Mouse (Mus musculus) c-Kit-positive CD71-positive TER-119-negative erythroid progenitor cells, embryonic 14.5 days (primary cell): ENCODE data around the gene Top1.
A peak's percentile ranks its signal among the peaks of the same experiment; 100 is the strongest.
"Not testable (repeated sequence)": the region's sequence is repeated elsewhere in the genome, so short reads cannot be mapped to it uniquely, and the experiment has no call there.

Experiments used
- DNase-seq: peaks from one replicate; pipeline ENCODE4 v3.0.0-alpha.2; 2013; ENCODE audit warnings: low read depth

Top1 gene

GRCm38 (mm10) chr2:160630872-160631597 lies 14.7 kb upstream of the Top1 start:
- DNase-seq, result no peak

- no peak for DNase-seq
Measured at GRCm38 (mm10) chr2:160639911-160640717, 5.6 kb upstream of the Top1 start.

GRCm38 (mm10) chr2:160641176-160641575 lies 4.5 kb upstream of the Top1 start:
- DNase-seq, result no peak

- no peak for DNase-seq
Measured at GRCm38 (mm10) chr2:160646144-160646844, 606 bp downstream of the Top1 start.

GRCm38 (mm10) chr2:160646845-160647178 lies 1.1 kb downstream of the Top1 start:
- no peak for DNase-seq

GRCm38 (mm10) chr2:160648097-160648496 lies 2.4 kb downstream of the Top1 start:
- peak; percentile 74 for DNase-seq

GRCm38 (mm10) chr2:160649072-160649471 lies 3.4 kb downstream of the Top1 start:
- DNase-seq, result no peak

GRCm38 (mm10) chr2:160651165-160651564 lies 5.5 kb downstream of the Top1 start:
- no peak for DNase-seq

- no peak for DNase-seq
Measured at GRCm38 (mm10) chr2:160653218-160653617, 7.5 kb downstream of the Top1 start.

GRCm38 (mm10) chr2:160655561-160655960 lies 9.9 kb downstream of the Top1 start:
- DNase-seq, result no peak

GRCm38 (mm10) chr2:160656234-160656633 lies 10.5 kb downstream of the Top1 start:
- no peak for DNase-seq

GRCm38 (mm10) chr2:160657801-160658442 lies 12.2 kb downstream of the Top1 start:
- no peak for DNase-seq

- no peak for DNase-seq
Measured at GRCm38 (mm10) chr2:160658811-160659210, 13.1 kb downstream of the Top1 start.

GRCm38 (mm10) chr2:160664421-160664820 lies 18.7 kb downstream of the Top1 start:
- DNase-seq, result no peak

GRCm38 (mm10) chr2:160664986-160665385 lies 19.3 kb downstream of the Top1 start:
- not testable (repeated sequence) for DNase-seq

GRCm38 (mm10) chr2:160667259-160667658 lies 21.6 kb downstream of the Top1 start:
- DNase-seq, result no peak

GRCm38 (mm10) chr2:160700271-160700670 lies 54.6 kb downstream of the Top1 start:
- no peak for DNase-seq

- DNase-seq, result no peak
Measured at GRCm38 (mm10) chr2:160701603-160702002, 55.9 kb downstream of the Top1 start.

- DNase-seq, result no peak
Measured at GRCm38 (mm10) chr2:160702824-160703223, 57.1 kb downstream of the Top1 start.

GRCm38 (mm10) chr2:160707673-160708072 lies 62.0 kb downstream of the Top1 start:
- no peak for DNase-seq

- DNase-seq, result no peak
Measured at GRCm38 (mm10) chr2:160715463-160716030, 69.9 kb downstream of the Top1 start.

GRCm38 (mm10) chr2:160717269-160717668 lies 71.6 kb downstream of the Top1 start:
- peak; percentile 48 for DNase-seq
